Mouse (Mus musculus): ENCODE measurements around the gene Rps23. TPM values are rescaled to one million over a fixed set of nuclear protein-coding genes. Genes with fewer than 3 reads are reported as not detected.
"Not testable (repeated sequence)": the region's sequence is repeated elsewhere in the genome, so short reads cannot be mapped to it uniquely, and the experiment has no call there.

Gene Rps23
- total RNA-seq, 2 experiments from 2014 or later: 459 to 508 TPM

GRCm38 (mm10) chr13:90928266-90928665 lies 5.5 kb downstream of the Rps23 start:
- ATAC-seq (replicated peaks; ENCODE audit: low FRiP score, poor library complexity, severe bottlenecking): not testable (repeated sequence)

- ATAC-seq (replicated peaks; ENCODE audit: low FRiP score, poor library complexity, severe bottlenecking): peak; percentile 73; the same call in 1 of the 2 replicates
These were observed 7.1 kb downstream of the Rps23 start for GRCm38 (mm10) chr13:90929847-90930246.

GRCm38 (mm10) chr13:90933256-90933655 lies 10.5 kb downstream of the Rps23 start:
- ATAC-seq (replicated peaks; ENCODE audit: low FRiP score, poor library complexity, severe bottlenecking): no peak

- no peak for ATAC-seq (replicated peaks; ENCODE audit: low FRiP score, poor library complexity, severe bottlenecking)
These were observed 13.1 kb downstream of the Rps23 start for GRCm38 (mm10) chr13:90935852-90936251.

- ATAC-seq (replicated peaks; ENCODE audit: low FRiP score, poor library complexity, severe bottlenecking): peak; percentile 84
These were observed 16.4 kb downstream of the Rps23 start for GRCm38 (mm10) chr13:90939192-90939591.

DNA sequence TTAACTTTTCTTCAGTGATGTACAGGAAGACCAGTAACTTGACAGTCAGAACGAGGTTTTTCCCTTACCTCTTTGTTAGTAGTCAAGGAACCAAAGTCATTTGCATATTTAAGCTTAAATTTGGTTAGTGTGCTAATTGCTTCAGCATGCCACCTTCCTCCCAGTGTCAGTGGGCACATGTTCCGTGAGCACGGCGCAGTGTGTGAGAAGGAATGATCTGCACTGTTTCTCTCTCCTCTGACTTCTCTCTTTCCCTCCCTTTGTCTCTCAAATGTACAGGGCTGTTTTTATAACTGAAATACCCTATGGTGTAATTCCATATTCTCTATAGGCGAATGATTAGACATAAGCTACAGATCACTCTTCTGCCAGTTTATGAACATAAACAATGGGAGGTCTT lies 16.8 kb downstream of the Rps23 start:
- no peak; the same call in 1 of the 2 replicates for ATAC-seq (replicated peaks; ENCODE audit: low FRiP score, poor library complexity, severe bottlenecking)

- no peak for ATAC-seq (replicated peaks; ENCODE audit: low FRiP score, poor library complexity, severe bottlenecking)
These were observed 36.1 kb downstream of the Rps23 start for GRCm38 (mm10) chr13:90958894-90959293.

GRCm38 (mm10) chr13:90960591-90960990 lies 37.8 kb downstream of the Rps23 start:
- ATAC-seq (replicated peaks; ENCODE audit: low FRiP score, poor library complexity, severe bottlenecking): no peak

DNA sequence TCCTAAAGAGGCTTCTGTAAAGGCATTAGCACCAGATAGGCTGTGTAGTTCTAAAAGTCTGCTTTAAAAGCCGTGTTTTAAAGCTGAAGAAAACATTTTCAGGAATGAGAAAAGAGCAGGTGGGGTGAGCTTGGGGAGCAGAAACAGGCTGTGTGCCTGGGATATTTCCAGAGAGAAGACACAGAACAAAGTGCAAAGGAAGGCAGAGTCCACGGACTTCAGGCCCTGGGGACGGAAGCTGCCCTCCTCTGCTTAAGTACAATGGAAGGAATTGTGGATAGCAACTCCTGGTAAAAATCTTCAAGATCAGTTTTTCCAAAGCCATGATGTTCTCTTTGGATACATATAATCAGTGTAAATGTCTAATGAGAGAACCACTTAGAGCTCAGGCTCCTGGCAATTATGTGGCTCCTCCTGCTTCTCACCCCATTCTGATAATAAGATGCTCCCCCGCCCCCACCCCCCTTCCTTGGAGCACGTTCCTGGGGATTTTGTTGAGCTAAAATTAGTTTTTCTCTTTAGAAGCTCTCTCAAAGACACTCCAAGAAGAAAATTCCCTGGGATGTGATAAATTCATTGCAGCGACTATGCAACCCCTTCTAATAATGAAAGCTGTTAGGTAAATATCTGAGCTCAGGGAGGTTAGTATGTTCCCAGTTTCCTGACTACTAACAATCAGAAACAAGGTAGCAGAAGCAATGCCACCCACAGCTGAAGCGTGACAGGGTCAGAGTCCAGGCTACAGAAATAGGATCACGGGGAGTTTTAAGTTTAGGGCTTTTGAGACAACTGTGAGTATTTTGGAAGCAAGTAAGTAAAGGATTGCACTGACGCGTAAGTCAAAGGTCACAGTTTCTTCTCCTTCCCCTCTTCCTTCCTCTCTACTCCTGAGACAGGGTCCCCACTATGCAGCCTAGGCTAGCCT lies 40.3 kb downstream of the Rps23 start:
- no peak for ATAC-seq (replicated peaks; ENCODE audit: low FRiP score, poor library complexity, severe bottlenecking)

DNA sequence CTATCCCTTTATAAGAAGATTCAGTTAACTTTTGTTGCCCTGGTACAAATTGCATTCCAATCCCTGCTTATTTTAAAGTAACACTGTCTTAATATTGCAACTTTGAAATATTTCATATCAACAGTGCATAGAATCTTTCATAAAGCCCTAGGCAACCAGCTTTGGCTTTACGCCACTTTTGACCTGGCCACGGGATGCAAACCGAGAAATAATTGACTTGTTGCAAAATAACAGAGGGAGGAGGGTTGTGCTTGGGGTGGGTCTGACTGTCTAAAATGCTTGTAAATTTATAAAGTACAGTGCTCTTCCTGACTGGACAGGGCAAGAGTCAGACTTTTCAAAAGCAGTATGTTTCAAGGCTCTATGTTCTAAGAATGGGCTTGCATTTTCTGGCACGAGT lies 41.8 kb downstream of the Rps23 start:
- no peak for ATAC-seq (replicated peaks; ENCODE audit: low FRiP score, poor library complexity, severe bottlenecking)

GRCm38 (mm10) chr13:90965996-90966395 lies 43.2 kb downstream of the Rps23 start:
- no peak for ATAC-seq (replicated peaks; ENCODE audit: low FRiP score, poor library complexity, severe bottlenecking)

- ATAC-seq (replicated peaks; ENCODE audit: low FRiP score, poor library complexity, severe bottlenecking): no peak
These were observed 44.7 kb downstream of the Rps23 start for GRCm38 (mm10) chr13:90967422-90967821.

DNA sequence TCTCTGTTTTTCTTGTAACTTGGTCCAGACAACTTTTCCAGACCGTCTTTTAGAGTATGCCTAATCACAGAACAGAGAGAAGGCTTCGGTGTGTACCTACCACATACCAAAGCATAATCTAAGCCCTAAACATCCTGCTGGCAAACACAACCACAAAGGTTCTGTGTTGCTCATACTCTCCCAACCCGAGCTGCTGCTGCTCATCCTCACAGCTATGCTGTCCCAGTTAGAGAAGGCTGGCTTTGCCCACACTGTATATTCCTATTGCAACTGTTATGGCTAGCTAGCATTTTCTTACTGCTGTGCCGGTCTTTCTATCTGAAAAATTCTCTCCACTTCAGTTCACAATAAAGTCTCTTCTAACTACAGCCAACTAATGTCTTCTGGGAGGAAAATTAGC lies 46.2 kb downstream of the Rps23 start:
- no peak for ATAC-seq (replicated peaks; ENCODE audit: low FRiP score, poor library complexity, severe bottlenecking)

GRCm38 (mm10) chr13:90970259-90971017 lies 47.7 kb downstream of the Rps23 start:
- no peak for ATAC-seq (replicated peaks; ENCODE audit: low FRiP score, poor library complexity, severe bottlenecking)

- ATAC-seq (replicated peaks; ENCODE audit: low FRiP score, poor library complexity, severe bottlenecking): no peak
These were observed 50.7 kb downstream of the Rps23 start for GRCm38 (mm10) chr13:90973409-90973808.

Other genes starting within 250 kb of the Rps23 start
- not detected in 2 replicates for gene Atp6ap1l, start 17.6 kb upstream of the Rps23 start, total RNA-seq (2015; ENCODE audit: low replicate concordance)
- gene Atp6ap1l, start 17.6 kb upstream of the Rps23 start, total RNA-seq (2017; ENCODE audit: low replicate concordance): not detected in 2 replicates

Data from erythroid progenitor cell, adult 5-6 weeks (primary cell).